Mouse (Mus musculus): ENCODE data around the gene Srcap. TPM values are rescaled to one million over a fixed set of nuclear protein-coding genes. Genes with fewer than 3 reads are reported as not detected.

Srcap gene
- polyA plus RNA-seq, 1 experiment from 2014 or later, result 41.9 TPM

- Histone ChIP-seq H3K4me1 (ENCODE audit: control insufficient read depth, insufficient read depth, low read length) (no peaks in the 10 kb centered on the region), H3K27me3 (ENCODE audit: control insufficient read depth, insufficient read depth, low read length) (no peaks in the 10 kb centered on the region), H3K9ac (replicated peaks; ENCODE audit: low read length) (no peak overlapping the region), H3K36me3 (replicated peaks; ENCODE audit: control insufficient read depth, insufficient read depth, low read depth, low read length) (peaks cover 9% of the 10 kb centered on the region), H3K4me3 (ENCODE audit: low read depth, low read length) (no peak overlapping the region), H3K27ac (replicated peaks; ENCODE audit: low read depth, low read length) (no peak overlapping the region), H3K9me3 (replicated peaks; ENCODE audit: control insufficient read depth, low read length) (no peaks in the 10 kb centered on the region), H3K4me2 (ENCODE audit: low read depth, low read length) (no peak overlapping the region)
- ATAC-seq (replicated peaks; ENCODE audit: insufficient number of reproducible peaks, low FRiP score, low TSS enrichment, low read depth), result no peak
- DNase-seq (ENCODE audit: low spot score), result no peak
- 89% methylated on average over 6 of the region's 6 CpGs for WGBS
These were observed 52.8 kb downstream of the Srcap start for GRCm38 (mm10) chr7:127564381-127565150.

GRCm38 (mm10) chr7:127572895-127573471 lies 61.2 kb downstream of the Srcap start, which contains the start of gene Phkg2:
Gene Phkg2, plus strand, starts transcription at chr7:127573340.
- peak within 1 kb of the TSS; percentile 77 for H3K9ac ChIP-seq (replicated peaks; ENCODE audit: low read length)
- peak within 1 kb of the TSS; percentile 91 for H3K4me2 ChIP-seq (ENCODE audit: low read depth, low read length)
- no peaks in the 10 kb centered on the region for H3K9me3 ChIP-seq (replicated peaks; ENCODE audit: control insufficient read depth, low read length)
- peak within 1 kb of the TSS; percentile 78 for H3K4me3 ChIP-seq (ENCODE audit: low read depth, low read length)
- peaks cover 5% of the 10 kb centered on the region; the same call in 1 of the 2 replicates for H3K36me3 ChIP-seq (replicated peaks; ENCODE audit: control insufficient read depth, insufficient read depth, low read depth, low read length)
- H3K4me1 ChIP-seq (ENCODE audit: control insufficient read depth, insufficient read depth, low read length), result 0 out of 2 replicates have a peak, but pooled peaks cover 2% of the 10 kb centered on the region
- peak within 1 kb of the TSS; percentile 30; the same call in 1 of the 2 replicates for H3K27ac ChIP-seq (replicated peaks; ENCODE audit: low read depth, low read length)
- DNase-seq (ENCODE audit: low spot score) (peak; percentile 97), ATAC-seq (replicated peaks; ENCODE audit: insufficient number of reproducible peaks, low FRiP score, low TSS enrichment, low read depth) (peak; percentile 98)
- no peaks in the 10 kb centered on the region for H3K27me3 ChIP-seq (ENCODE audit: control insufficient read depth, insufficient read depth, low read length)
- 0% methylated on average over 17 of the region's 17 CpGs for WGBS

- Histone ChIP-seq H3K36me3 (replicated peaks; ENCODE audit: control insufficient read depth, insufficient read depth, low read depth, low read length) (peaks cover 5% of the 10 kb centered on the region; the same call in 1 of the 2 replicates), H3K27me3 (ENCODE audit: control insufficient read depth, insufficient read depth, low read length) (no peaks in the 10 kb centered on the region), H3K4me3 (ENCODE audit: low read depth, low read length) (peak overlapping the region; percentile 78), H3K4me1 (ENCODE audit: control insufficient read depth, insufficient read depth, low read length) (0 out of 2 replicates have a peak, but pooled peaks cover 2% of the 10 kb centered on the region), H3K9ac (replicated peaks; ENCODE audit: low read length) (peak overlapping the region; percentile 77), H3K4me2 (ENCODE audit: low read depth, low read length) (peak overlapping the region; percentile 91), H3K27ac (replicated peaks; ENCODE audit: low read depth, low read length) (peak overlapping the region; percentile 29; the same call in 1 of the 2 replicates), H3K9me3 (replicated peaks; ENCODE audit: control insufficient read depth, low read length) (no peaks in the 10 kb centered on the region)
- WGBS, result under 1% methylated on average over 25 of the region's 28 CpGs
- DNase-seq (ENCODE audit: low spot score) (no peak), ATAC-seq (replicated peaks; ENCODE audit: insufficient number of reproducible peaks, low FRiP score, low TSS enrichment, low read depth) (0 out of 2 replicates have a peak, but pooled peaks have one; percentile 1)
These were observed 61.8 kb downstream of the Srcap start for GRCm38 (mm10) chr7:127573503-127574008.

- 0 out of 2 replicates have a peak, but pooled peaks cover 2% of the 10 kb centered on the region for H3K4me1 ChIP-seq (ENCODE audit: control insufficient read depth, insufficient read depth, low read length)
- H3K9me3 ChIP-seq (replicated peaks; ENCODE audit: control insufficient read depth, low read length), result no peaks in the 10 kb centered on the region
- no peaks in the 10 kb centered on the region for H3K27me3 ChIP-seq (ENCODE audit: control insufficient read depth, insufficient read depth, low read length)
- peak overlapping the region; percentile 77 for H3K9ac ChIP-seq (replicated peaks; ENCODE audit: low read length)
- H3K27ac ChIP-seq (replicated peaks; ENCODE audit: low read depth, low read length), result no peak overlapping the region
- H3K36me3 ChIP-seq (replicated peaks; ENCODE audit: control insufficient read depth, insufficient read depth, low read depth, low read length), result peaks cover 5% of the 10 kb centered on the region; the same call in 1 of the 2 replicates
- DNase-seq (ENCODE audit: low spot score), result no peak
- no peak for ATAC-seq (replicated peaks; ENCODE audit: insufficient number of reproducible peaks, low FRiP score, low TSS enrichment, low read depth)
- 27% methylated on average over 7 of the region's 7 CpGs for WGBS
- H3K4me3 ChIP-seq (ENCODE audit: low read depth, low read length), result peak overlapping the region; percentile 78
- H3K4me2 ChIP-seq (ENCODE audit: low read depth, low read length), result peak overlapping the region; percentile 91
These were observed 62.3 kb downstream of the Srcap start for GRCm38 (mm10) chr7:127574115-127574514.

GRCm38 (mm10) chr7:127583260-127583659 lies 71.5 kb downstream of the Srcap start:
- H3K9me3 ChIP-seq (replicated peaks; ENCODE audit: control insufficient read depth, low read length), result no peaks in the 10 kb centered on the region
- no peak overlapping the region for H3K9ac ChIP-seq (replicated peaks; ENCODE audit: low read length)
- 95% methylated on average over 6 of the region's 6 CpGs for WGBS
- H3K27ac ChIP-seq (replicated peaks; ENCODE audit: low read depth, low read length), result no peak overlapping the region
- H3K4me1 ChIP-seq (ENCODE audit: control insufficient read depth, insufficient read depth, low read length), result no peaks in the 10 kb centered on the region
- peaks cover 7% of the 10 kb centered on the region for H3K36me3 ChIP-seq (replicated peaks; ENCODE audit: control insufficient read depth, insufficient read depth, low read depth, low read length)
- H3K4me3 ChIP-seq (ENCODE audit: low read depth, low read length), result no peak overlapping the region
- DNase-seq (ENCODE audit: low spot score) (no peak), ATAC-seq (replicated peaks; ENCODE audit: insufficient number of reproducible peaks, low FRiP score, low TSS enrichment, low read depth) (no peak)
- no peaks in the 10 kb centered on the region for H3K27me3 ChIP-seq (ENCODE audit: control insufficient read depth, insufficient read depth, low read length)
- no peak overlapping the region for H3K4me2 ChIP-seq (ENCODE audit: low read depth, low read length)

- 78% methylated on average over 7 of the region's 7 CpGs for WGBS
- no peak for ATAC-seq (replicated peaks; ENCODE audit: insufficient number of reproducible peaks, low FRiP score, low TSS enrichment, low read depth)
- peaks cover 7% of the 10 kb centered on the region for H3K36me3 ChIP-seq (replicated peaks; ENCODE audit: control insufficient read depth, insufficient read depth, low read depth, low read length)
- no peak overlapping the region for H3K4me2 ChIP-seq (ENCODE audit: low read depth, low read length)
- H3K9me3 ChIP-seq (replicated peaks; ENCODE audit: control insufficient read depth, low read length), result no peaks in the 10 kb centered on the region
- H3K27ac ChIP-seq (replicated peaks; ENCODE audit: low read depth, low read length), result no peak overlapping the region
- H3K4me1 ChIP-seq (ENCODE audit: control insufficient read depth, insufficient read depth, low read length), result no peaks in the 10 kb centered on the region
- no peak for DNase-seq (ENCODE audit: low spot score)
- no peak overlapping the region for H3K4me3 ChIP-seq (ENCODE audit: low read depth, low read length)
- no peaks in the 10 kb centered on the region for H3K27me3 ChIP-seq (ENCODE audit: control insufficient read depth, insufficient read depth, low read length)
- no peak overlapping the region for H3K9ac ChIP-seq (replicated peaks; ENCODE audit: low read length)
These were observed 73.2 kb downstream of the Srcap start for GRCm38 (mm10) chr7:127585031-127585430.

- H3K4me1 ChIP-seq (ENCODE audit: control insufficient read depth, insufficient read depth, low read length), result no peaks in the 10 kb centered on the region
- H3K9me3 ChIP-seq (replicated peaks; ENCODE audit: control insufficient read depth, low read length), result no peaks in the 10 kb centered on the region
- no peak overlapping the region for H3K27ac ChIP-seq (replicated peaks; ENCODE audit: low read depth, low read length)
- DNase-seq (ENCODE audit: low spot score) (no peak), ATAC-seq (replicated peaks; ENCODE audit: insufficient number of reproducible peaks, low FRiP score, low TSS enrichment, low read depth) (no peak)
- H3K9ac ChIP-seq (replicated peaks; ENCODE audit: low read length), result no peak overlapping the region
- WGBS, result 96% methylated on average over 6 of the region's 6 CpGs
- no peaks in the 10 kb centered on the region for H3K27me3 ChIP-seq (ENCODE audit: control insufficient read depth, insufficient read depth, low read length)
- H3K4me3 ChIP-seq (ENCODE audit: low read depth, low read length), result no peak overlapping the region
- peaks cover 7% of the 10 kb centered on the region for H3K36me3 ChIP-seq (replicated peaks; ENCODE audit: control insufficient read depth, insufficient read depth, low read depth, low read length)
- no peak overlapping the region for H3K4me2 ChIP-seq (ENCODE audit: low read depth, low read length)
These were observed 74.4 kb downstream of the Srcap start for GRCm38 (mm10) chr7:127586149-127586548.

GRCm38 (mm10) chr7:127587196-127587595 lies 75.4 kb downstream of the Srcap start:
- ATAC-seq (replicated peaks; ENCODE audit: insufficient number of reproducible peaks, low FRiP score, low TSS enrichment, low read depth) (no peak), DNase-seq (ENCODE audit: low spot score) (no peak)
- H3K27me3 ChIP-seq (ENCODE audit: control insufficient read depth, insufficient read depth, low read length), result no peaks in the 10 kb centered on the region
- H3K27ac ChIP-seq (replicated peaks; ENCODE audit: low read depth, low read length), result no peak overlapping the region
- H3K4me3 ChIP-seq (ENCODE audit: low read depth, low read length), result peak overlapping the region; percentile 86
- peaks cover 11% of the 10 kb centered on the region for H3K36me3 ChIP-seq (replicated peaks; ENCODE audit: control insufficient read depth, insufficient read depth, low read depth, low read length)
- H3K4me2 ChIP-seq (ENCODE audit: low read depth, low read length), result peak overlapping the region; percentile 83
- H3K9me3 ChIP-seq (replicated peaks; ENCODE audit: control insufficient read depth, low read length), result no peaks in the 10 kb centered on the region
- no peaks in the 10 kb centered on the region for H3K4me1 ChIP-seq (ENCODE audit: control insufficient read depth, insufficient read depth, low read length)
- WGBS, result 81% methylated on average over 5 of the region's 5 CpGs
- H3K9ac ChIP-seq (replicated peaks; ENCODE audit: low read length), result no peak overlapping the region; the same call in 1 of the 2 replicates

Measured in embryonic facial prominence, embryonic 11.5 days (tissue).